Mouse (Mus musculus): Measurements from ENCODE around the gene Obsl1. TPM values are rescaled to one million over a fixed set of nuclear protein-coding genes. Genes with fewer than 3 reads are reported as not detected.

The Obsl1 gene
- polyA plus RNA-seq, 1 experiment from 2014 or later: 22.8 TPM

DNA sequence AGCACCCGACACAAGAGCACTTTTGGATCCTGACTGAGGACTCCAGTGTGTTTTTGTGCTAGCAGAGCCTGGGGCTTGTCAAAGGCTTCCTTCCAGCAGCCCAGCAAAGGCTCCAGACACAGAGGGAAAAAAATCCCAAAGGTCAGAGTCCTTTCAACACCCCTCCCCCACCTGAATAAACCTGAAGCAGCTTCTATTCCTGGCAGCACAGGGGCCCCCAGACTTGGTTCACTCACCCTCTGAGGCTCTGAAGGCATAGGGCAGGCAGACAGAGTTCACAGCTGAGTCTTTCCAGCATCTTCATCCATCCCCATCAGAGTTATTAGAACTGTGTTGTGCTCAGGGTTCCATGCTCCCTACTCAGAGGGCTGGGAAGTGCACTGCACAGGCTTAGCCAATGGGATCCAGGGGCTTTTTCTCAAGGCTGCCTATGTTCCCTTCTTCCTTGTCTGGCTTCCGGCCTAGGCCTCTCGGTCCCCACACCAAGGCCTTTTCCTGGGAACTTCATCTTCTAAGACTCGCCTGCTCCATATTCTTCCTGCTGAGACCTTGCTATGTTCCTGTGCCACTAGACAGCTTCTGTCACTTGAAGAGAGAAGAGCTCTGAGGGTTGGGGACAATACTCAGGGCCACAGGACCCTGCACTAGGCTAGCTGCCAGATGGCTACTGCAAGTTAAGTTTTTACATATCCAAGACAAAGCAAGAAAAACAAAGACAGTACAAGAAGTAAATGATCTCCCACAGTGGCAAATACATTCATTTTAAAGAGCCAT, 5.4 kb upstream of the Obsl1 start:
- Histone ChIP-seq H3K27me3 (peaks cover 33% of the 10 kb centered on the region), H3K27ac (no peak overlapping the region)
- 50% methylated on average over 4 of the region's 4 CpGs for WGBS

GRCm38 (mm10) chr1:75510154-75510553, 3.9 kb upstream of the Obsl1 start:
- Histone ChIP-seq H3K9me3 (no peaks in the 10 kb centered on the region), H3K36me3 (no peaks in the 10 kb centered on the region), H3K9ac (no peak overlapping the region), H3K4me1 (replicated peaks) (peaks cover 23% of the 10 kb centered on the region), H3K4me2 (no peak overlapping the region), H3K27ac (no peak overlapping the region), H3K4me3 (no peak overlapping the region), H3K27me3 (peaks cover 33% of the 10 kb centered on the region)
- no peak for ATAC-seq (ENCODE audit: low FRiP score)
- 69% methylated on average over 5 of the region's 5 CpGs for WGBS

More for the DNA sequence above, 5.4 kb upstream of the Obsl1 start:
- Histone ChIP-seq H3K36me3 (no peaks in the 10 kb centered on the region), H3K4me2 (no peak overlapping the region), H3K4me1 (replicated peaks) (peaks cover 18% of the 10 kb centered on the region), H3K9ac (no peak overlapping the region), H3K9me3 (no peaks in the 10 kb centered on the region), H3K4me3 (no peak overlapping the region)
- no peak for ATAC-seq (ENCODE audit: low FRiP score)

- 46% methylated on average over 20 of the region's 20 CpGs for WGBS
- Histone ChIP-seq H3K27ac (no peak overlapping the region), H3K27me3 (peaks cover 33% of the 10 kb centered on the region), H3K36me3 (no peaks in the 10 kb centered on the region), H3K9ac (no peak overlapping the region), H3K4me3 (no peak overlapping the region), H3K4me2 (no peak overlapping the region), H3K9me3 (no peaks in the 10 kb centered on the region), H3K4me1 (replicated peaks) (peaks cover 28% of the 10 kb centered on the region)
- ATAC-seq (ENCODE audit: low FRiP score): no peak
Measured at GRCm38 (mm10) chr1:75509586-75509985, 3.3 kb upstream of the Obsl1 start.

GRCm38 (mm10) chr1:75507006-75507405, 754 bp upstream of the Obsl1 start, which contains the start of gene Inha:
Gene Inha, plus strand, starts transcription at chr1:75507077.
- peak within 1 kb of the TSS; percentile 97 for H3K9ac ChIP-seq
- H3K27me3 ChIP-seq: peaks cover 52% of the 10 kb centered on the region
- H3K27ac ChIP-seq: peak within 1 kb of the TSS; percentile 94
- H3K4me3 ChIP-seq: peak within 1 kb of the TSS; percentile 79
- no peak for ATAC-seq (ENCODE audit: low FRiP score)
- H3K4me1 ChIP-seq (replicated peaks): peaks cover 40% of the 10 kb centered on the region
- 79% methylated on average over 10 of the region's 10 CpGs for WGBS
- H3K36me3 ChIP-seq: peaks cover 9% of the 10 kb centered on the region
- H3K9me3 ChIP-seq: no peaks in the 10 kb centered on the region
- H3K4me2 ChIP-seq: peak within 1 kb of the TSS; percentile 90

DNA sequence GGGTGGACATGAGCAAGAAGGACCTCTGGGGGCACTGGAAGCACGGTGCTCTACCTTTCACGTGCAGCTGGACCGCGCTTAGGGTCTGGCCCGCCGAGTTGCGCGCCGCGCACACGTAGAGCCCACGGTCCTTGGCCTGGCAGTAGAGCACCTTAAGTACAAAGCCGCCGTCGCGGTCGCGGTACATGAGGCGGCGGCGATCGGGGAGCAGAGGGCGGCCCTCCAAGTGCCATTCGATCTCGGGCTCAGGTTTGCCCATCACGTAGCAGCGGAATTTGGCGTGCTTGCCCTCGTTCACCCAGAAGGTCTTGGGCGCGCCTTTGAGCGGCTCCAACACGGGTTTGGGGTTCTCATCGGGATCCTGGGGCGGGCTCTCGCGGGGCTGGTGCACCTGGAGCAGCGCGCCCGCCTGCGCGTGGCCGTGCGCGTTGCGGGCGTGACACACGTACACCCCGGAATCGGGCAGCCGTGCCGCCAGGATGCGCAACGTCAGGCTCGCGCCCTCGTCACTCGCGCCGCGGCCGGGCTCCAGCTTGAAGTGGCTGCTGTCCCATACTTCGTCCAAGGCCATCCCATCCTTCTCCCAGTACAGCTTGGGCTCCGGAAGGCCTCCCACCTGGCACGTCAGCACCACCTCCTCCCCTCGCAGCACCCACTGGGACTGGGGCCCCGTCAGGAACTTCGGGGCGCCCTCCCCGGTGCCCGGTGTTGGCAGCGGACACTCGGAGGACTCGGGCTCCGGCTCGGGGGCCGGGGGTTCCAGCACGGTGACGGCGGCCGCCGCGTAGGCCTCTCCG, 895 bp downstream of the Obsl1 start:
- H3K4me3 ChIP-seq: peak overlapping the region; percentile 79
- H3K4me1 ChIP-seq (replicated peaks): peaks cover 40% of the 10 kb centered on the region
- ATAC-seq (ENCODE audit: low FRiP score): peak; percentile 75
- H3K27ac ChIP-seq: peak overlapping the region; percentile 94
- peaks cover 25% of the 10 kb centered on the region for H3K36me3 ChIP-seq
- peak overlapping the region; percentile 90 for H3K4me2 ChIP-seq
- no peaks in the 10 kb centered on the region for H3K9me3 ChIP-seq
- H3K9ac ChIP-seq: peak overlapping the region; percentile 97
- under 1% methylated on average over 79 of the region's 84 CpGs for WGBS
- peaks cover 49% of the 10 kb centered on the region for H3K27me3 ChIP-seq

DNA sequence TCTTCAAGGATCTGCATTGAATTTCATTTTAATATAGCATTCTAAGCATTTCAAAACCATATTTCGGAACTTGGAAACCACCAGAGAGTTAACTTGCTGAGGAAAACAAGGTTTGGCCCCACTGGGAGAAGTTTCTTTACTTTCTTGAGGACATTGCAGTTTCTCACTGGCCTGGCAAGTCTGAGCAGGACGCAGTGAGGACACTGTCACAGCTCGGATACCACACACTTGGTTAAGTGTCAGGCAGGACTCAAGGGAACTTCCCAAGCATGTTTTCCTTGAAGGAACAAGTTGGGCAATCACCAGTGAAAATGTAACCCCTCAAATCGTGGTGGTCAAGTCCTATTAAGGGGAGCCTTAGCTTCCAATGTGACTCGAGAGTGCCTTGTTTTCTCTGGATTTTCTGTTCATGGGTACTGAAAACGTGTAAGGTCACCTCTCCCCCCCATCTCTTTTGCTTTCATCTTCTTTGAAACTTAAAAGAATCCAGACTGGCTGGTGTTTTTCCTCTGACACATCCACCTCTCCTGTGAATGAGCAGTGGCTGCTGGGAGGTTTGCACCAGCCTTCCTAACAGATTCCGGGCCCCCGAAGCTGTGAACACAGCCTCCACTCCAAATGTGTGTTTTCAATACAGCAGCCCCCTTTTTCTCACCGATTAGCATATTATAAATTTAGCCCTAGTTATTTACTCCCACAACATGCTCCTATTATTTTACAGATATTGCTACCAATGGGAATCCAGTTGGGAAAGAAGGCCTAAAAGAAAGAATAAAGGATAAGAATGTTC, 1.8 kb downstream of the Obsl1 start:
- Histone ChIP-seq H3K9ac (peak overlapping the region; percentile 97), H3K4me2 (peak overlapping the region; percentile 90), H3K36me3 (peaks cover 33% of the 10 kb centered on the region), H3K9me3 (no peaks in the 10 kb centered on the region), H3K27me3 (peaks cover 43% of the 10 kb centered on the region), H3K4me1 (replicated peaks) (peaks cover 38% of the 10 kb centered on the region), H3K4me3 (peak overlapping the region; percentile 79), H3K27ac (peak overlapping the region; percentile 94)
- WGBS: 73% methylated on average over 9 of the region's 9 CpGs
- no peak for ATAC-seq (ENCODE audit: low FRiP score)

DNA sequence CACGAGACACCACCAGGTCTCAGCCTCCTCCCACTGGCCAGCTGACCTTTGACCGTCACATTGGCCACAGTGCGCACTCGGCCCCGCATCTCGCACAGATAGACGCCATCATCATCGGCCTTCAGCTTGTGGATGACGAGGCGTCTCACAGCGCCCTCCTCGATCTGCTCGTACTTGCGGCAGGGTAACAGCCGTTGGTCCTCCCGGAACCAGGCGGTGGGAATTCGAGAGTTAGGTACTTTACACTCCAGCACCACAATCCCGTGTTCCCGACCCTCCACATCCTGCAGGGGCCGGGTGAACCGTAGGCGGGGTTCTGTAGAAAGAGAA, 2.6 kb downstream of the Obsl1 start:
- Histone ChIP-seq H3K27me3 (peaks cover 36% of the 10 kb centered on the region), H3K9ac (no peak overlapping the region), H3K27ac (no peak overlapping the region), H3K9me3 (no peaks in the 10 kb centered on the region), H3K4me1 (replicated peaks) (peaks cover 38% of the 10 kb centered on the region), H3K36me3 (peaks cover 41% of the 10 kb centered on the region), H3K4me3 (0 out of 2 replicates have a peak overlapping the region, but pooled peaks have one; percentile 0), H3K4me2 (0 out of 2 replicates have a peak overlapping the region, but pooled peaks have one; percentile 11)
- WGBS: 61% methylated on average over 23 of the region's 23 CpGs
- ATAC-seq (ENCODE audit: low FRiP score): no peak

GRCm38 (mm10) chr1:75502945-75503650, 3.2 kb downstream of the Obsl1 start:
- H3K36me3 ChIP-seq: peaks cover 46% of the 10 kb centered on the region
- H3K9ac ChIP-seq: no peak overlapping the region
- peaks cover 32% of the 10 kb centered on the region for H3K27me3 ChIP-seq
- no peaks in the 10 kb centered on the region for H3K9me3 ChIP-seq
- H3K4me1 ChIP-seq (replicated peaks): peaks cover 37% of the 10 kb centered on the region
- 89% methylated on average over 24 of the region's 25 CpGs for WGBS
- 0 out of 2 replicates have a peak overlapping the region, but pooled peaks have one; percentile 0 for H3K4me3 ChIP-seq
- H3K27ac ChIP-seq: no peak overlapping the region
- ATAC-seq (ENCODE audit: low FRiP score): no peak
- 0 out of 2 replicates have a peak overlapping the region, but pooled peaks have one; percentile 11 for H3K4me2 ChIP-seq

DNA sequence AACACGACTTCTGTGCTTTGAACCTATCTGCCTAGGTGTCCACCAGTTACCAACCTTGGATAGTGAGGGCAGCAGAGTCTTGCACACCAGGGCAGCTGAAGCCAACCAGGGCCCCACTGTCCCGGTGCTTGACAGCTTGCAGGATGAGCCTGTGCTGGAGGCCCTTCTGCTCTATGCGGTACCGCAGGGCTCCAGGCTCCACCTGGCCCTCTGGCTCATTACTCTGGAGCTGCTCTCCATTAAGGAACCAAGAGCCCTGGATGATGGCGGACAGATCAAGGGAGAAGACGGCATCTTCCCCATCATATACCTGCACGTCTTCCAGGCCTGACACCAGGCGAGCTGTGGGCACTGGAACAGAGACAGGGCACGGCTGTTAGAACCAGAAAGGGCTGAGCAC, 4.3 kb downstream of the Obsl1 start:
- H3K4me3 ChIP-seq: no peak overlapping the region
- peaks cover 26% of the 10 kb centered on the region for H3K4me1 ChIP-seq (replicated peaks)
- ATAC-seq (ENCODE audit: low FRiP score): no peak
- H3K27me3 ChIP-seq: peaks cover 21% of the 10 kb centered on the region
- 98% methylated on average over 9 of the region's 9 CpGs for WGBS
- no peak overlapping the region for H3K9ac ChIP-seq
- H3K9me3 ChIP-seq: no peaks in the 10 kb centered on the region
- no peak overlapping the region for H3K27ac ChIP-seq
- H3K36me3 ChIP-seq: peaks cover 58% of the 10 kb centered on the region
- no peak overlapping the region for H3K4me2 ChIP-seq

DNA sequence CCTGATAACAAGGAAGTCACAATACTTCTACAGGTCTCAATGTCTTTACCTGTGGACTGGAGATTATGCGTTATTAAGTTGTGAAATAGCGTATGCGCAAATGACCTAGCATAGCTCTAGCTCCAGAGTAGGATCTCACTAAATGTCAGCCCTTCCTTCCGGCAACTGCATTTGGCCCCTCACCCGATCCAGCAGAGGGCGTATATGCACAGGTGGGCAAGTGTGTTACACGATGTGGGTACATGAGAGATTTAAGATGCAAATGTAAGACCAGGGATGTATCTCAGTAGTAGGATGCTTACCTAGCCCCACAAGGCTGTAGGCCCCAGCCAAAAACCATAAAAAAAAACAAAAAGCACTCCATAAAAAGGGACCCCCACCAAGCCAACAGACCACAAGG, 6.8 kb downstream of the Obsl1 start:
- Histone ChIP-seq H3K4me3 (no peak overlapping the region), H3K27ac (no peak overlapping the region), H3K36me3 (peaks cover 67% of the 10 kb centered on the region), H3K4me1 (replicated peaks) (peaks cover 11% of the 10 kb centered on the region), H3K9me3 (no peaks in the 10 kb centered on the region), H3K9ac (no peak overlapping the region), H3K27me3 (peaks cover 18% of the 10 kb centered on the region), H3K4me2 (no peak overlapping the region)
- no peak for ATAC-seq (ENCODE audit: low FRiP score)
- WGBS: 86% methylated on average over 7 of the region's 7 CpGs

DNA sequence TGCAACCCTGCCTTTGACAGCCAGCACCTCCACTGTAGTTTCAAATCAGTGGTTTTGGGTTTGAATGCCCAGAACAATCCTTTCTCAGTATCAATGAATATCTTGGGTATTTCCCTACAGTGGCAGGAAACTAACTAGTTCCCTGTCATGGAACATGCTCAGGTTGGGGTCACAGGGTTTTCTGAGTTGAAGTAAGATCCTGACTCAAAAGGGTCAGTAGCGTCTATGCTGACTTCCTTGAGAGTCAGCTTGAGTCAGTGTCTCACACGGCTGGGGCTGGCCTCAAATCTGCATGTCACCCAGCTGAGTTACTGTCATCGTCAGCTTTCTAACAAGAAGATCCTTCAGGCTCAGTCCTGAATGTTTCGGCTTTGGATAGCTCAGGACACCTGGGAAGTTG, 7.4 kb downstream of the Obsl1 start:
- Histone ChIP-seq H3K4me3 (no peak overlapping the region), H3K4me1 (replicated peaks) (peaks cover 6% of the 10 kb centered on the region; the same call in 1 of the 2 replicates), H3K27me3 (peaks cover 12% of the 10 kb centered on the region), H3K27ac (no peak overlapping the region), H3K4me2 (no peak overlapping the region), H3K9me3 (no peaks in the 10 kb centered on the region), H3K9ac (no peak overlapping the region), H3K36me3 (peaks cover 67% of the 10 kb centered on the region)
- no peak for ATAC-seq (ENCODE audit: low FRiP score)
- WGBS: 90% methylated on average over 4 of the region's 4 CpGs
